Mouse (Mus musculus): Measurements from ENCODE around the gene Jam3.

DNA sequence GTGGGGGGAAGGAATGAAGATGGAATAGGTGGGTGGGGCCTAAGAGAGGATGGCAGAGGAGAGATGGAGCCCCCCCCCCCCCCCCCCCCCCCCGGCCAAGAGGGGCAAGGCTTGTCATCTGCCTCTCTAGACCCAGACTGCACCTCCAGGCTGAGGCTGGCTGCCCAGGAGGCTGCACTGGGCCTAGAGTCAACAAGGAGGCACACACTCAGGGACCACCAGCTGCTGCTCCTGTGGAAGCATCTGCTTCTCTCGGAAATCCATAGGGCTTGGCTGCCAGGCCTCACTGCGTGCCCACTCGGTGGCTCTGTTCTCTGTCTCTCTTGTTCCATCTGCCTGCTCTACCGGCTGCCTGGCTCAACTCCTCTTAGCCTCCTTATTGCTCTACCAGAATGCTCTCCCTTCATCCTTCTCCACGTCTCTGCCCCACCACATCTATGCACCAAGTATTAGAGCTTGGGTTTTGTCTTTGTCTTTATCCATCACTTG, 38.4 kb upstream of the Jam3 start:
- TF ChIP-seq CTCF (conservative IDR thresholded peaks at IDR 0.05; ENCODE audit: insufficient read depth, insufficient read length, low read depth, low read length) (no peak), POLR2A (IDR thresholded peaks at IDR 0.05; ENCODE audit: low read depth, low read length) (no peak)
